Mouse (Mus musculus): Measurements from ENCODE around the gene Ints1.

Ints1 gene

DNA sequence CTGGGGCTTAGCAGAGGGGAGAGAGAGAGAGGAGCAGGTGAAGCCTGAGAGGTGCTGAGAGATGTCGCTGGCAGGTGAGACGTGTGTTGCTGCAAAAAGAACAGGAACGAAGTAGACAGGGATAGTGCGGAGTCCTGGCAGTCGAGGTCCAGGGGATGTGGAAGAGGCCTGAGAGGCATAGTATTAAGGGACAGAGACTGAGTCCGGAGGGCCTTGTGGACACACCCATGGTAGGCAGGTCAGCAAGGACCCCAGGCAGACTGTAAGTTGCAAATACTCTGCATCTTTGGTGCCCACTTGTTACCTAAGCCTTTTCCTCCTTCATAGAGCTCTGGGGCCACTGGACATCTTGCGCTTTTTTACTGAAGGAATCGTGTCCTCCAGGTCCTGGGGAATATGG is 25.8 kb upstream of the Ints1 start:
- no peak for DNase-seq (ENCODE audit: low read depth, low spot score)

DNA sequence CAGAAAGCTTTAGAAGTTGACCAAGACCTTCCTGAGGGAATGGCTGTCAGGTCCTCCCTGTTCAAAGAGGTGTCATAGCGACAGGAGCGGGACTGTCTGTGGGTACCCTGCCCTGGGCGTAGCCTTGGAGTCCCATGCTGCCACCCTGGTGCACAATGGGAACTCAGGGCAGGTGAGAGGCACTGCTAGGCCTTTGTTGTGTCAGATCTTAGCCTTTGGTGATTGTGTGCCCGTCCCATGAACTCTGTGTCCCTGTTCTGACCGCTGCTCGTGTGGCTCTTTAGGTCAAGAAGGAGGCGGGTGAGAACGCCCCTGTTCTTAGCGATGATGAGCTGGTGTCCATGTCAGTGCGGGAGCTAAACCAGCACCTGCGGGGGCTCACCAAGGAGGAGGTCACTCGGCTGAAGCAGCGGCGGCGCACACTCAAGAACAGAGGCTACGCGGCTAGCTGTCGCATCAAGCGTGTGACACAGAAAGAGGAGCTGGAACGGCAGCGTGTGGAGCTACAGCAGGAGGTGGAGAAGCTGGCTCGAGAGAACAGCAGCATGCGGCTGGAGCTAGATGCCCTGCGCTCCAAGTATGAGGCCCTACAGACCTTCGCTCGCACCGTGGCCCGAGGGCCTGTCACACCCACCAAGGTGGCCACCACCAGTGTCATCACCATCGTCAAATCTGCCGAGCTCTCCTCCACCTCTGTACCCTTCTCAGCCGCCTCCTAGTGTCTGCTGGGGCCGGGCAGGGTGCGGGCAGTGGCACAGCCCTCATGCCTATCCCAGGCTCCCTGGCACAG is 24.5 kb upstream of the Ints1 start:
- no peak for DNase-seq (ENCODE audit: low read depth, low spot score)

DNA sequence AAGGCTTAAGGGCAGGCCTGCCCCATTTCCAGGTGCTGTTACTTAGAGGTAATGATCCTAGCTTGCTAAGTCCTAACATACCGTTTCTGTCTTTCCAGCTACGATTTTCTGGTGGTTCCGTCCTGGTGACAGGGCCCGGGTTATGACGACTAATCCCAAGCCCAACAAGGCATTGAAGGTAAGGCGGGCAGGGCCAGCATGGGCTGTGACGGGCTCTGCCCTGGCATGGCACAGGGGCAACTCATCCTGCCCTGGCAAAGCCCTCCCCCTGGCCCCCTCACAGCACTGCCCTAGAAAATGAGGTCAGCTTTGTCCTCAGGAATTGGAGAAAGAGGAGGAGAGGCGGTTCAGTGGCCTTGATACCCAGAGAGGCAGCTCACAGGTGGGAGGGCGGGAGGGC is 23.6 kb upstream of the Ints1 start:
- DNase-seq (ENCODE audit: low read depth, low spot score): no peak

DNA sequence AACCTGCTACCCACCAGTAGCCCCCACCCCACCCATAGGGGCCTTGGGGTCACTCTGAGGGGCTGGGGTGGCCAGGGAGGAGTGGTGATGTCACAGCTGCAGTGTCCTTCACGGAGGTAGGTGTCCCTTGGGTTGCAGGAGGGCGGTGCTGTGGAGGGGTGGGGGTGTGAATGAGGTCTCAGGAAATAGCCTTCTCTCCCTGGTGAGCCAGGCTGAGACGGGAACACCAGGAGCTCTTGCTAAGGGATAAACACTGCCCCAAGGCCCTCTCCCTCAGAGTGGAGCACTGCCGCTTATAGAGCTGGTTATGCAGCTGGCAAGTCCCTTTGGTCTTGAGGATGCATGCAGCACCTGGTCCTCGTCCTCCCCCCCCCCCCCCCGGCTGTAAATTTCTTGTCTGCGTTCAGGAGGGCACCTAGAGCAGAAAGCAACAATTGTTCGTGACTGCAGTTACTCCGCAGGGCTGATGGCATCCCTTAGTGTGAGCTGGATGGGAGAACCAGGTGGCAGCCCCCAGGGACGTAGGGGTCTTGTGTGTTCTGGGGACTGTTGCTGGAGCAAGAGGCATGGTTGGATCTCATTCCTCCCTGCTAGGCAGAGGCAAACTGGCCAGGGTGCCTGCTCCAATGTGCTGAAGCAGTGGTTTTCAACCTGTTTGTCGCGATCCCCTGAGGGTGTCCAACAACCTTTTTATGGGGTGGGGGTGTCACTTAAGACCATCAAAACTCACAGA is 22.9 kb upstream of the Ints1 start:
- DNase-seq (ENCODE audit: low read depth, low spot score): peak; percentile 35

DNA sequence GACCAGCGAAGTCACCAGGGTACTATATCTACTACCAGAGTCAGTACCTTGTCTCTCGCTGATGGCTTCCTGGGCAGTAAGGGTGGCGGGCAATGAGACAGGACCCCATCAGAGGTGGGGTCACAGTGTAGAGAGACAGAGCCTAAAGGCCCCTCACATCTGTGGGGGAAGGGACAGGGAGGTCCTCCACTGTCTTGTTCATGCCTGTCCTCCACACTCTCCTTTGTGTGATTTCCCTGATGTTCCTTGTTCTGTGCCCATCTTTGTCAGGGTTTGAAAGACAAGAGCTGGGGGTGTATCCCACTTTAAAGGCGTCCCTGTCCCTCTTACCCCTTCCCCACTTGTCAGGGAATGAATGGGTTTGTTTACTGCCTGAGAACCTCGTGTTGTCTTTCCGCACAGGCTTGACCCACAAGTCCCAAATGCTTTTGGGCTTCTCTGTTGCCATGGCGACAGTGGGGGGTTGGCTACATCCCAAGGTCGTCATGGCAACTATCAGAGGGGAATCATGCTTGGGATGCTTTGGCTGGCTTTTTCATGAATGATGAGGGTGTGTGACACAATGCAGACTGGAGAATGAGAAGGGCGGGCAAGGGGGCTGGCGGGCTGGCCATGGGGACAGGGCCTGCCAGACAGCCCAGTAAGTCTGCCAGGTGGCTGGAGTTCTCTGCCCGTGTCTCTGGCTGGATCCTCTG is 22.1 kb upstream of the Ints1 start:
- peak; percentile 84 for DNase-seq (ENCODE audit: low read depth, low spot score)

DNA sequence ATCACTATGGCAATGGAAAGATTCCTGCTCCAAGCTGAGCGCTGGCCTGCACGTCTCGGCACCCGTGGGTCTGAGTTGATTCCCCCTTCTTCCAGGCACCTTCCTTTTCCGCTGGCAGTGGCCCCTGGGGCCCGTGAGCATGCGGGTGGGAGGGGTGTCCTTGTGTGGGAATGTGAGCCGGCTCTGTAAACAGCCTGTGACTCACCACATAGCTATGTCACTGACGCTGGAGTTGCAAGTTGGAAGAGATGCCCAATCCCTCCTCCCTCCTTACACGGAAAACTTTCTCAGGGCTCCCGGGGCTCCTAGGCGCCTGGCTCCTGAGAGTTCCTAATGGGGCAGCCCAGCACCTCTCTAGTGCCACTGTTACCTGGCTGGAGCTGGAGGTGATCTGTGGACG is 21.4 kb upstream of the Ints1 start:
- DNase-seq (ENCODE audit: low read depth, low spot score): peak; percentile 86

DNA sequence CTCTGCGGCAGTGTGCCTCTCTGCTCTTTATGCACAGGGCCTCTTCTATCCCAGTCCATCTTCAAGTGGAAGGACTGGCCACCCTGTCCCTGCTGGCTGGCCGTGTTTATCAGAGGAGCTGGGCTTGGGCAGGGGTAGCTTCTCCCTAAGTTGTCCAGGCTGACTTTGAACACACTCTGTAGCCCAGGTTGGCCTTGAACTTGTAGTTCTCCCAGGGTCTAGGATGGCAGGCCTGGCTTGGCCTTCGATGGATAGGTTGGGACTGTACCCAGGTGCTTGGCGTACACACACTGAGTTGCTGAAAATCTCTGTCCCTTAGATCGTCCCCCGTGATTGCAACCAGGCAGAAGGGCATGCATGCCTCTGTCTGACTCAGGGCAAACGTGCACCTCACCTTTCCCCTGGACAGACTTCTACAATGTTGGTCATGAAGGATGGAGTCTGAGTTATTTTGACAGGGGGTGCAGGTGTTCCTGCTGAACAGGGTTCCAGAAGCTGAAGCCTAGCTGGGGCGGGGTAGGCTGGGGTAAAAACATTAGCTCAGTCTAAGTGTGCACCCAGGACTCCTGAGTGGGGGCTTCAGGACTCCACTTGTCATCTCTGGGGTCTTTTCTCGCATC is 20.6 kb upstream of the Ints1 start:
- no peak for DNase-seq (ENCODE audit: low read depth, low spot score)

DNA sequence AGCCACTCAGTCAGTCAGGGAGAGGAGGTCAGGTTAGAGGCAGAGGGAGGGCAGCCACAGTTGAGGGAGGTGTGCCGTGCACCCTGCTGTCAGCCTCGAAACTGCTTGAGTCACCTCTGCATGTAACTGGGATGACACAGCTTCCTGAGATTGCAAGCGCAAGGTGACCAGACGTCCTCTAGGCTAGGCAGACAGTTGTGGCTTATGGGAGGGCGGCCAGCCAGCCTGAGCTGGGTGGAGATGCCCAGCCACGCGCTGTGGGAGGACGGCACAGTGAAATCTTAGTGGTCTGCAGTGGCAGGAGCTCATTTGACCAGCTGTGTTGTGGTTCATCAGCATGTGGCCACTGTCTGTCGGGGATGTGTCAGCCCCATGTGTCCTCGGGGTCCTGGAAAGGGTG is 19.5 kb upstream of the Ints1 start:
- no peak for DNase-seq (ENCODE audit: low read depth, low spot score)

DNA sequence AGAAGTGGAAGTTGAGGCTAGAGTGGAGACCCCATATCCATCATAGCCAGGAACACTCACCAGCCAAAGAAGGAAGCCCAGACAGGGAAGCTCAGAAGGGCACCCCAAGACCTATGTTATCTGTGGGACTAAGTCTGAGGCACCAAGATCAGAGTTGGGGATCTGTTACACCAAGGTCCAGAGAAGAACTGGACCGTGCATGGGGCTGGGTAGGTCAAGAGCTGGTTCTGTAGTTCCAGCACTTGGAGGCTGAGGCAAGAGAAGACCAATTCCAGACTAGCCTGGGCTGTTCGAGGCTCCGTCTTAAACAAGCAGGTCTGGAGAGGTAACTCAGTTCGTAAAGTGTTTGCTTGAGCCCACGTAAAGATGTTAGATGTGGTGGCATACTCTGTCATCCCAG is 18.7 kb upstream of the Ints1 start:
- no peak for DNase-seq (ENCODE audit: low read depth, low spot score)

DNA sequence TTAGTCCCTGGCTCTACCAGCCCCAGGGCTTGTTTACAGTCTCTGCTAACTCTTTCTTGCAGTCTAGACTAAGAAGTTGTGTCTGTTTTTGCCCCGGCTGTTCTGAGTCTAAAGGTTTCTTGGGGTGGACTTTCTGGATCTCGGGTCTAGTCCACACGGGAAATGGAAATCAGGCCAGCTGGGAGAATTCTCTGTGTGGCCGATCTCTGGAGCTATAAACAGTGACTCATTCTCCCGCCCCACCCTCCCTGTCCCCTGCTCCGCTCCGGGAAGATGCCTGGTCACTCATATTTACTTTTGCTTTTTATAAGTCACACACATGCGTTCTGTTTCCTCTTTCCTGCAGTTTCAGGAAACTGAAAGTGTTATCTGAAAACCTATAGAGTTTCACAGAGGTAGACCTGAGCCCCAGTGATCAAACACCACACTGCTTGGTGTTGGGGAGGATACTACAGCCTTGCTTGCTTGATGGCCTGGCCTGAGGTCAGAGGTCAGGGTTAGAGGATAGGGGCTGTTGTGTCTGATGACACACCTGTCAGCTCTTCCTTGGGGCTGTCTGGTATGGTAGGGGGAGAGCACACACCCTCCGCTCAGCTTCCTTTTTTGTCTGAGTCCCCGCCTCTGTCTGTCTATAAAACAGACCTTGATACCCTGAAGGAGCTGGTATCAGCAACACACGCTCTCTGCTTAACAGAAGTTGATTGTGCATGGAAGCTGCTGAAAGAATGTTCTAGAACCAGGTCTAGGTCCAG is 18.0 kb upstream of the Ints1 start:
- no peak for DNase-seq (ENCODE audit: low read depth, low spot score)

DNA sequence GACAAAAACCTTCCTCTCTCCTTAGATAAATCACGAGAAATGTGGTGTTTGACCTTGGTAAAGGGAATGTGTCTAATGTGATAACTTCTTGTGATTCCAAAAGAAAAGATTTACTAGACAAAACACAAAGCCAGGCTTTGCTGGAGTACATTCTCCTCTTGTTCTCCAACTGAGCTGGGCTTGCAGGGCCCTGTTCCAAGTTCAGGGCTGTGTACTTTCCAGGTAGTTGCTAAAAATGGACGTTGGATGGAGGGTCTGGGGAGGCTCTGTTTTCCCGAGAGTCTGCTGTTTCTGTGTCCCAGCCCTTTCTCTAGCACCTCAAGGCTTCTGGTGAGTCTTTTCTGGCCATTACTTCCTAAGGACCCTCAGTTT is 17.5 kb upstream of the Ints1 start:
- DNase-seq (ENCODE audit: low read depth, low spot score): no peak

DNA sequence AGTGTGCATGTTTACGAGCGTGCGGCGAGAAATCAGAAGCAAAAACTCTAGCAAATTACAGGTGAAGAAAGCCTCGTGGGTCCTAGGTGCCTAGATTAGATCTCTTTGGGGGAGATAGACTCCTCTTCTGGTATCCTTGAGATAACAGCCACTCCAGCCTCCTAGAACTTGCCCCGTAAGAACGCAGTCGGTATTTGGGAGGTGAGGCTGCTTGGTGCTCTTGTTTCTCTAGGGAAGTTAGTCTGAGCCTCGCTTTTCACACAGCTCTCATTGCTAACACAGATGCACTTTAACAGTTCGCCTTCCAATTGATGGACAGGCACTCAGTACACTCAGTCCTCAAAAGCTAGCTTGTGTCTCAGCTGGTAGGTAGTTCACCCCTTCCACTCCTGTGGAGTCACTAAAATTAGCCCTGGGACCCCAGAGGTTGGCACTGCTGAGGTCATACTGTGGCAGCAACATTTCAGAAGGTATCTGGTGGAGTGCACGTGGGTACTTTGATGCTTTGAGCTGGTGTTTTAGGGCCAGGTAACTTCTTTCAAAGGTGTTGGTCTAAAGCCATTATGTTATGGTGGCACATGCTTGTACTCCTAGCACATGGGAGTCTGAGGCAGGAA is 16.8 kb upstream of the Ints1 start:
- no peak for DNase-seq (ENCODE audit: low read depth, low spot score)

DNA sequence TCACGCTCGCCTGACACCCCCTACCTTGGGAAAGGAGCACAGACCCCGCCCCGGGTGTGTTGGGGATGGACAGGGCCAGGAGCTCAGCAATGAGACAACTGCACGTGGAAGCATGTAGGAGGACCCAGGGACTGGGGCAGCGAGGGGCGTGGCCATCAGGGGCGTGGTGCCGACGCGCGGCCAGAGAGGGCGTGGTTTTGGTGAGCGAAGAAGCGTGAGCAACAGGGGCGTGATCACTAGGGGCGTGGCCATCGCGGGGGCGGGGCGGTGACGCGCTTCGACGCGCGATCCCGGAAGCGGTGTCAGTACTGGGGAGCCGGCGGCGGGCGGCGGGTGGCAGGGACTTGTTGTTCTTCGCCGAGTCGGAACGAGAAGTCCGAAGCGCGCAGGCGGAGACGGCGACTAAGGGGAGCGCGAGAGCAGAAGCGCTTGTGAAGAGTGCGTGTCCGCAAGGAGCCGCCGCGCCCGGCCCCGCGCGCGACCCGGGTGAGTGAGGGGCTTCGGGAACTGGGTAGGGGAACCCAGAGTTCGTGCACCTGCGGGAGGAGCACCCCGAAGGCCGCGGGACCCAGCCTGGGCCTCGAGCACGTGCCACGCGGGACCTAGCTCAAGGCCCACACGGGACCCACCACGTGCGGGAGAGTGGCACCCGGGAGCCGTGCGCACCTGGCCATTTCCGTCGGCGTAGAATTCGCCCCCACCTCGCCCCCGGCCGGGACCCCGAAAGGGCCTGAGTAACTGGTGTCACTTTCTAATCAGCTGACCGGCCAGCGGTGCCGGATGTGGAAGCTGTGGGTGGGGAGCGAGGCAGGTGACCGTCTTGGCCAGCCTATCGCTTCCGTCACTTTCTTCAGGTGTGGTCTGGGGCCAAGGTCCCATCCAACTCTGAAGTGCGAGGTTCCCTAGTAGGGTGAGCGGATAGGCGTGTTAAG is 16.0 kb upstream of the Ints1 start, which contains the start of gene Mafk:
TSS of gene Mafk (plus strand) at position 287 of the 932 bp plus-strand sequence.
- DNase-seq (ENCODE audit: low read depth, low spot score): peak; percentile 92

DNA sequence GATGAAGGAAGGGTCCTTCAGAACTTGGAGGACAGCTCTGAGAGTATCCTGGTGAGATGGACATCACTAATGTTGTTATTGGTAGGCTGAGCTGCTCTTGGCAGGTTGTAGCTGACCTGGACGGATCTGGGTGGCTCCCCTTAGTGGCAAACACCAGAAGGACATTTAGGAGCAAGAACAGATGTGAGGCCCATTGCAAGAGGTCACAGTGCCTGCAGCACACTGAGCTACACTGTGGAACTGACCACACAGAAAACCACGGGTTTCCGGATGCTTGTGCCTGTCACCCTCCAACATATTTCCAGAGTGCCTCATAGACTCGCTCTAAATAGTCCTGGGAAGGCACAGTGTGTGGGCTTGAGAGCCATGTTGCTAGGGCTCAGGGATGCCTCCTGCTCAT is 14.0 kb upstream of the Ints1 start:
- no peak for DNase-seq (ENCODE audit: low read depth, low spot score)

DNA sequence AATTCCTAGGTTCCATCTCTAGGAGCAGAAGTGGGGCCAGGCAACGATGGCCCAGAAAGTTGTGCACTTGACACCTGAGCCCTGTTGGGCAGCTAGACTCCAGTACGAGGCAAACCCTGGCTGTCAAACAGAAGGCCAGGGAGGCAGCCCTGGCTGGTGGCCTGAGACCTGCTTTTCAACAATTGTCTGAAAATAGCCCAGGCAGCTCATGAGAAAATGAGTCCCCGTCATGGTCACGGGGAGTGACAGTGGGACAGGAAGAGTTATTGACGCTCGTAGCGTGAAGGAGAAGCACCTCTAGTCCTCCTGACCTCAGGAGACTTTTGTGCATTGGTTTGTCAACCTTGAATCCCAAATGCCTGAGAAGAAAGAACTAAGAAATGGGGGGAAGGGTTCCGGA is 5.9 kb upstream of the Ints1 start:
- DNase-seq (ENCODE audit: low read depth, low spot score): no peak

DNA sequence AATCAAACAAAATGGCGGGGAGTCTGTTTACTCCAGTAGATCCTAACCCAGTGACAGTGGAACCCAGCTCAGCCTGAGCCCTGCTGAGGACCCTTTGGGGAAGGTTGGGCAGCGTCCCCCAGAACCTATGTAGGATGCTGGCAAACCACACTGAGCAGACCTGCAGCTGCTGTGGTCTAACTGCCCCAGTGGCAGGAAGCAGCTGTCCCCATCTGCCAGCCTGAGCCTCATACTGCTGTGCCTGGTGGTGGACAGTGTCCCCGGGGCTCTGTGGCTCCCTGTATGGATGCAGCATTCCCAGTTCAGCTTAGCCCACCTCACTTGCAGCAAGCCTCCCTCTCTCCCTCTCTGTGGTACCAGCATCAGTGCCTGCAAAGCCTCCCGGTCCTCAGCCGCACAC is 1.5 kb upstream of the Ints1 start:
- DNase-seq (ENCODE audit: low read depth, low spot score): no peak

DNA sequence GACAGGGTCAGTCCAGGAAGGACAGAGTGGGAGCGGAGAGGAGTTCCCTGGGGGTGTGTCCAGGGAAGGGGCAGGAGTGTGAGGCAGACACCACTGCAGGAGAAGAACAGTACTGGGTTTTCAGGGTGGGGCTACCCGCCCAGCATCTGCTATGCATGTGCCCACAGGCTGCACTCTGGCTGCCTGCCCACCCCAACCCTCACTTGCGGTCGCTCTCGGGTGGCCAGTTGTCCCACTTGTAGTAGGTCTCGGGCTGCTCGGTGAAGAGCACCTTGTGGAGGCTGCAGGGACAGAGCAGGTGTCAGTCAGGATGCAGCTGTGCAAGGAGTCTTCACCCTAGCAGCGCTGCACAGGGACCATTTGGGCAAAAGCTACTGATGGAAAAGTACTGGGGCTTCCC is 7.3 kb downstream of the Ints1 start:
- DNase-seq (ENCODE audit: low read depth, low spot score): no peak

DNA sequence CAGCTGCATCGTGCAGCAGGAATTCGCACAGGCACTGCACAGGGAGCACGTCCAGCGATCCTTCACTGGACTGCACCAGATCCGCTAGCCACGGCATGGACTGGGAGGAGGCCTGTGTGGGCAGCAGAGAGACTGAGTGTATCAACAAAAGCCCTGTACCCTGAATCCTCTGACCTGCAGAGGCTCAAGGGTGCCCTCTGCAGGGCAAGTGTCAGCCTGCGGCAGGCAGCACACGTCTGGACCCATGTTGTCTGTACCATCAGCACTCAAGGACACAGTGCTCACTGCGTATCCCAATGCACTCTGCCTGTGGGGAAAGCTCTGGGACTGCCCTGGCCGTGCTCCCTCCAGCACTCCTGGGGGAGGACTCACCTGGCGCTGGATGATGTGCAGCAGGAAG is 11.2 kb downstream of the Ints1 start:
- DNase-seq (ENCODE audit: low read depth, low spot score): no peak

DNA sequence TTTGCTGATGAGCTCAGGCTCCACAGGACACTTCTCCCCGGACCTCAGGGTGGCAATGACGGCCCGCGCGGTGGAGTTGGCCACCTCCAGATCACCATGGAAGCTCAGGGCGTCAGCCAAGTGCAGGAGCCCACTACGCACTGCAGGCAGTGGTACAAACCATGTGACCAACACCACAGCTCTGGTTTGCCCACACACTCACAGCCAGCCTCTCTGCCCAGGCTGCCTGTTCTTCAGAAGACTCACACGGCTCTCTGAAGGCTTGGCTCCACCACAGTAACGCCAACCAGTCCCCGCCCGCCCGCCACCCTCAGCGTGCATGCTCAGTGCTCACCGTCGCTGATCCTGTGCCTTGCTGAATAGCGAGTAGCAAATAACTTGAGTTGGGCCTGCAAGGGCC is 17.4 kb downstream of the Ints1 start:
- peak; percentile 88 for DNase-seq (ENCODE audit: low read depth, low spot score)

DNA sequence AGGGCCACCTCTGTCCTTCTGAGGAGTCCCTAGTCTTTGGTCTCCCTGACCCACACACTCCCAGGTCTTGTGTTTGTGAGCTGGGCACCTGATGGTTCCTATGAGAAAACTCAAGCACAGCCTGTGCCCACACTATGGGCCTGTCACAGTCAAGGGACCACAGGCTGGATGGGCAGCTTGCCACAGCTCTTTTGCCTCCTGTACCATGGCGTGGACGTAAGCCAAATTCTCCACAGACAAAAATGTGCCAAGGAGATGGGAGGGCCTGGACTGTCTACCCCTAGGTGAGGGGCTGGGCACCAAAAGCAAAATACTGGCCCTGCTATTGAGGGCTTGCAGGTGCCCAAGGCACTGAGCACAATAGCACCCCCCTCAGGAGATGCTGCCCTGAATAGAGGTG is 18.9 kb downstream of the Ints1 start:
- no peak for DNase-seq (ENCODE audit: low read depth, low spot score)

Measured in brain, adult 2 months (tissue).